In genomic region chr10:120113482-120113881, GRCm38 (mm10) we compare ENCODE assay signal across 8 mouse cellular contexts. TPM values are rescaled to one million over a fixed set of nuclear protein-coding genes. Genes with fewer than 3 reads are reported as not detected.
DNase-seq lines count a peak whose midpoint lies in the region; ATAC-seq and TF ChIP-seq lines count a peak whose summit lies in the region.
"Not testable (repeated sequence)": the region's sequence is repeated elsewhere in the genome, so short reads cannot be mapped to it uniquely, and the experiment has no call there.

No protein-coding gene starts in this region.

- not testable (repeated sequence) for H3K27ac ChIP-seq in embryonic facial prominence, embryonic 10.5 days (replicated peaks); forebrain, postnatal 0 days (ENCODE audit: low read depth, low read length); hindbrain, embryonic 10.5 days; kidney, embryonic 15.5 days; midbrain, embryonic 11.5 days (ENCODE audit: low read depth, low read length)
- H3K27ac ChIP-seq in liver, embryonic 13.5 days = peak overlapping the region; percentile 97
- H3K27ac ChIP-seq in spleen, adult 2 months (ENCODE audit: insufficient read depth, low read length) = peak overlapping the region; percentile 91; the same call in 1 of the 2 replicates

- peak overlapping the region; percentile 83 for H3K4me2 ChIP-seq in forebrain, postnatal 0 days (ENCODE audit: low read depth)
- H3K4me2 ChIP-seq in kidney, embryonic 15.5 days = peak overlapping the region; percentile 83
- peak overlapping the region; percentile 79 for H3K4me2 ChIP-seq in liver, embryonic 13.5 days
- H3K4me2 ChIP-seq in midbrain, embryonic 11.5 days = peak overlapping the region; percentile 80

- not testable (repeated sequence) for TF ChIP-seq CTCF in forebrain, postnatal 0 days (IDR thresholded peaks at IDR 0.05; ENCODE audit: low read depth); spleen, adult 2 months (IDR thresholded peaks at IDR 0.05; ENCODE audit: extremely low read depth, insufficient read depth, insufficient read length, insufficient replicate concordance)

- DNase-seq in A20 (ENCODE audit: low read depth, low spot score) = peak; percentile 80
- DNase-seq in embryonic facial prominence, embryonic 10.5 days (ENCODE audit: low spot score); forebrain, postnatal 0 days; hindbrain, embryonic 10.5 days (ENCODE audit: low spot score); midbrain, embryonic 11.5 days (ENCODE audit: low spot score, missing footprints); spleen, adult 2 months (ENCODE audit: low read depth in 1 of 2, low spot score in 2 of 2): not testable (repeated sequence)
- peak; percentile 14 for DNase-seq in liver, embryonic 13.5 days

- H3K9me3 ChIP-seq in embryonic facial prominence, embryonic 10.5 days; forebrain, postnatal 0 days (ENCODE audit: low read length); hindbrain, embryonic 10.5 days; kidney, embryonic 15.5 days (replicated peaks); liver, embryonic 13.5 days (replicated peaks); midbrain, embryonic 11.5 days (ENCODE audit: control insufficient read depth, low read length): not testable (repeated sequence)

- not testable (repeated sequence) for H3K27me3 ChIP-seq in embryonic facial prominence, embryonic 10.5 days (replicated peaks; ENCODE audit: low read depth, poor library complexity, severe bottlenecking); forebrain, postnatal 0 days (ENCODE audit: insufficient read depth, low read length); hindbrain, embryonic 10.5 days (ENCODE audit: insufficient read depth, poor library complexity, severe bottlenecking); kidney, embryonic 15.5 days; liver, embryonic 13.5 days; midbrain, embryonic 11.5 days (ENCODE audit: control insufficient read depth, insufficient read depth, low read length); spleen, adult 2 months (ENCODE audit: control insufficient read depth, insufficient read depth, low read length)

- H3K9ac ChIP-seq in forebrain, postnatal 0 days; midbrain, embryonic 11.5 days (ENCODE audit: low read length): not testable (repeated sequence)
- 0 out of 2 replicates have a peak overlapping the region, but pooled peaks have one; percentile 44 for H3K9ac ChIP-seq in kidney, embryonic 15.5 days
- H3K9ac ChIP-seq in liver, embryonic 13.5 days = peak overlapping the region; percentile 73

- H3K4me3 ChIP-seq in embryonic facial prominence, embryonic 10.5 days = peak overlapping the region; percentile 84
- H3K4me3 ChIP-seq in forebrain, postnatal 0 days (ENCODE audit: low read depth, low read length) = peak overlapping the region; percentile 74
- peak overlapping the region; percentile 85 for H3K4me3 ChIP-seq in hindbrain, embryonic 10.5 days
- peak overlapping the region; percentile 72 for H3K4me3 ChIP-seq in kidney, embryonic 15.5 days (replicated peaks)
- H3K4me3 ChIP-seq in liver, embryonic 13.5 days (replicated peaks) = peak overlapping the region; percentile 82
- peak overlapping the region; percentile 68; the same call in 1 of the 2 replicates for H3K4me3 ChIP-seq in midbrain, embryonic 11.5 days (ENCODE audit: low read depth, low read length)
- H3K4me3 ChIP-seq in spleen, adult 2 months (ENCODE audit: extremely low read depth, insufficient read depth, insufficient read length) = not testable (repeated sequence)

- H3K4me1 ChIP-seq in embryonic facial prominence, embryonic 10.5 days = peaks cover 12% of the 10 kb centered on the region
- not testable (repeated sequence) for H3K4me1 ChIP-seq in forebrain, postnatal 0 days (ENCODE audit: insufficient read depth); hindbrain, embryonic 10.5 days (replicated peaks); kidney, embryonic 15.5 days; midbrain, embryonic 11.5 days (ENCODE audit: control insufficient read depth, insufficient read depth, low read length); spleen, adult 2 months (ENCODE audit: control insufficient read depth, insufficient read depth, insufficient read length)
- H3K4me1 ChIP-seq in liver, embryonic 13.5 days (replicated peaks) = peaks cover 20% of the 10 kb centered on the region

- not testable (repeated sequence) for H3K36me3 ChIP-seq in embryonic facial prominence, embryonic 10.5 days (replicated peaks); forebrain, postnatal 0 days (ENCODE audit: insufficient read depth); hindbrain, embryonic 10.5 days; kidney, embryonic 15.5 days; midbrain, embryonic 11.5 days (ENCODE audit: control insufficient read depth, insufficient read depth, low read length); spleen, adult 2 months (ENCODE audit: control insufficient read depth, insufficient read depth, low read length)
- peaks cover 23% of the 10 kb centered on the region for H3K36me3 ChIP-seq in liver, embryonic 13.5 days

- not testable (repeated sequence) for ATAC-seq in forebrain, postnatal 0 days; kidney, embryonic 15.5 days (replicated peaks; ENCODE audit: low FRiP score); liver, embryonic 13.5 days (ENCODE audit: low read depth); midbrain, embryonic 11.5 days (ENCODE audit: low FRiP score)

- 72% methylated on average over 9 of the region's 9 CpGs for WGBS in embryonic facial prominence, embryonic 10.5 days
- 66% methylated on average over 9 of the region's 9 CpGs for WGBS in forebrain, postnatal 0 days
- WGBS in hindbrain, embryonic 10.5 days = 68% methylated on average over 9 of the region's 9 CpGs
- WGBS in kidney, embryonic 15.5 days = 69% methylated on average over 9 of the region's 9 CpGs
- 39% methylated on average over 9 of the region's 9 CpGs for WGBS in liver, embryonic 13.5 days (ENCODE audit: insufficient replicate concordance)
- 76% methylated on average over 9 of the region's 9 CpGs for WGBS in midbrain, embryonic 11.5 days
- WGBS in spleen, adult 2 months = 23% methylated on average over 9 of the region's 9 CpGs

- TF ChIP-seq POLR2A in spleen, adult 2 months (IDR thresholded peaks at IDR 0.05; ENCODE audit: low read depth, low read length) = not testable (repeated sequence)

RNA-seq across cellular contexts. Expression of gene Helb, which starts 0.7 kb away (rescaled TPM):
- 6.1 and 6.8 TPM in 2 replicates for polyA plus RNA-seq in embryonic facial prominence, embryonic 10.5 days (2016; fragmentation: Nextera tagmentation; extraction: Ambion mirVana)
- 3.4 and 3.9 TPM in 2 replicates for total RNA-seq in forebrain, postnatal 0 days (2014; rRNA removed)
- polyA plus RNA-seq in forebrain, postnatal 0 days (2015; fragmentation: Nextera tagmentation; extraction: Ambion mirVana) = 1.4 and 2.1 TPM in 2 replicates
- 4.1 and 6.1 TPM in 2 replicates for polyA plus RNA-seq in hindbrain, embryonic 10.5 days (2016; fragmentation: Nextera tagmentation; extraction: Ambion mirVana)
- polyA plus RNA-seq in kidney, embryonic 15.5 days (2015; fragmentation: Nextera tagmentation; extraction: Ambion mirVana) = 4.9 and 5.5 TPM in 2 replicates
- polyA plus RNA-seq in liver, embryonic 13.5 days (2015; fragmentation: Nextera tagmentation; extraction: Ambion mirVana) = 8.8 and 11.1 TPM in 2 replicates
- polyA plus RNA-seq in midbrain, embryonic 11.5 days (2014; fragmentation: Nextera tagmentation; extraction: Ambion mirVana) = 3.7 and 4.2 TPM in 2 replicates
- 9.3 and 11.8 TPM in 2 replicates for polyA plus RNA-seq in spleen, adult 2 months (2012; rRNA removed)
